Mouse (Mus musculus) gastrocnemius, postnatal 10 days (tissue): ENCODE measurements at regions not wholly inside any gene's neighbourhood (a gene's known extent, or its start where the extent isn't known, plus 50 kb on each side); places are given as distances from the start of the nearest gene placed in this dataset.
A peak's percentile ranks its signal among the peaks of the same experiment; 100 is the strongest.
"Not testable (repeated sequence)": the region's sequence is repeated elsewhere in the genome, so short reads cannot be mapped to it uniquely, and the experiment has no call there.

Experiments used
- DNase-seq: peaks from one replicate; pipeline ENCODE4 v3.0.0; 2021; ENCODE audit warnings: mixed read lengths

DNA sequence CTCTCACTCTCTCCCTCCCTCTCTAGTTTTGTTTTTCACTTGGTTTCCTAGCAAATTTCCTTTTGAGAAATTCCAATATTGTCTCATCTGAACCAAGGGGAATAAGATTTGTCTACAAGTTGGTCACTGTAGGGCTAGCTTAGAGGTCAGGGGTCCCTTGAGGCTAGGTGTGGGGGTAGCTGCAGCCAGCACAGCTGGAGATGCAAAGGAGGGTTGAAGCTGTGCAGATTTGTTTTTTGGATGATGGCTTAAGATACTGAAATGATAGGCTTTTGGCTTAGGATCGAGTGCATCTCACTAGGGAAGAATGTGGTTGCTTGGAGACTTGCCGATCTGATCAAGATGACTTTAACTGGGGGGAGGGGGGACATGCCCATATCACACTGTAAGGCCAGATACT, 88.3 kb upstream of the Tmem28 start:
- DNase-seq, result peak; percentile 10

DNA sequence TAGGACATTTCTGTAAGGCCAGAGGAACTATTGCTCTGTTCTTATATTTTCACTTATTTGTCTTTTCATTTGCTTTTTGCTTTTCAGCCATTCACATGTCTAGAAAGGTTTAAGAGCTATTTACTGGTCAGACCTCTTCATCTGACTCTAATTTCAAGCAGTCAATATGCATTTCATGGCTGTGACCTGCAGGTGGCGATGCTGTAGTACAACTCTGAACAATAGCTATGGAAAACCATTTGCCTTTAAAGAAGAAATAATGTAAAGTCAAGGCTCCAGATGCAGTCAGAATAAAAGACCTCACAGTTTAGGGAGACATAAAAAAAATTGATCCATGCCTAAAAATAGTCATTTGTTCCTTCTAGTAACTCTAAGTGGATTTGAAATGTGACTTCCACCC, 95.7 kb upstream of the Tmem28 start:
- peak; percentile 8 for DNase-seq

DNA sequence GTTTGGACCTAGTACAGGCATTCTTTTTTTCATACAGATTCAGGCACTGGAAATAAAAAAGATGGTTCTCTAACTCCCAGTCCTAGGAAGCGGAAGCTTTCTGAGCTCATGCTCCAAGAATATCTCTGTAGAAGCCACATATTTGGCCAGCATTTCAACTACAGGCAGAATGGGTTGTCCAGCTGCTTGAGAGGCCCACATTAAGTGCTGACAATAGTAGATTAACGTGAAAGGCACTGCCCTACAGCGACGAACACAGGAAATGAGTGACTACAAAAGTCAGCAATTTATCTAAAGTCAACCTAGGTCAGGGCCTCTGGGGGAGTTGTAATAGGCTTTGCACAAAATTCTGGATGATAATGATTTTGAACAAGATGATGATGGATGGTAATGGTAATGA, 125.5 kb upstream of the Tmem28 start:
- no peak for DNase-seq

DNA sequence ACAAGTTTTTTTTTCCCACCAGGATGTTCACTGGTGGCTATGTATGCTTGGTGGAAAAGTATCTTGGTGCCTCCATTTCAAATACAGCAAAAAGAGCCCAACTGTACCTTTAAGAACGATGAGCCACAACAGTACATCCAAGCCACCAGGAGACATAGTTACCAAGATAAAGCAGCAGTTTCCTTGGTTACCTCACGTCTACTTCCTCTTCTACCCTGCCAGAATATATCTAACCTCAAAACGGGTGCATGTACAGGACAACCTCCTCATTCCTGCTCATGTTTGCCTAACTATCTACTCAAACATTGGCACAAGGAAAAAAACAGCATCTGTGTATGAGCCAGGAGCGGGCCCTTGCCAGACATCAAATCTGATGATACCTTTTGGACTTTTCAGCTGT, 129.8 kb upstream of the Tmem28 start:
- no peak for DNase-seq

DNA sequence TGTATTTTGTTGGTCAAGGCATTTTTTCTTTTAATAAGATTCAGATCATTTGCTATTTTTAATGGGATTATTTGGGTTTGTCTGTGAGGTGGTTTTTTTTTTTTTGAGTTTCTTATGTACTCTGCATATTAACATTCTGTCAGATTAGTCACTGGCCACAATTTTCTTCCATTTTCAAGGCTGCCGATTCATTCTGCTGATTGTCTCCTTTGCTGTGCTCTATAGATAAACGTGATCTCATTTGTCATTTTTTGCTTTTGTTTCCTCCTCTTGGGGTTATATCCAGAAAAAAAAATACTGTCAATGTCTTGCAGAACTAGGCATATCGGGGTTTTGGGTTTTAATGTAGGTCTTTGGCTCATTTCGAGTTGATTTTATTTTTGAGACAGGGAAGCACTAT, 131.1 kb upstream of the Tmem28 start:
- DNase-seq, result no peak

DNA sequence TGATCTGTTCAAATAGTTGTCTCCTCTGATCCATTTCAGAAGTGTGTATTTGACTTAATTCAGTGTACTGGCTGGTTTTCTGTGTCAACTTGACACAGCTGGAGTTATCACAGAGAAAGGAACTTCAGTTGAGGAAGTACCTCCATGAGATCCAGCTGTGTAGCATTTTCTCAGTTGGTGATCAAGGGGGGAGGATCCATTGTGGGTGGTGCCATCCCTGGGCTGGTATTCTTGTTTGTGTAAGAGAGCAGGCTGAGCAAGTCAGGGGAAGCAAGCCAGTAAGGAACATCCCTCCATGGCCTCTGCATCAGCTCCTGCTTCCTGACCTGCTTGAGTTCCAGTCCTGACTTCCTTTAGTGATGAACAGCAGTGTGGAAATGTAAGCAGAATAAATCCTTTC, 138.3 kb upstream of the Tmem28 start:
- not testable (repeated sequence) for DNase-seq

DNA sequence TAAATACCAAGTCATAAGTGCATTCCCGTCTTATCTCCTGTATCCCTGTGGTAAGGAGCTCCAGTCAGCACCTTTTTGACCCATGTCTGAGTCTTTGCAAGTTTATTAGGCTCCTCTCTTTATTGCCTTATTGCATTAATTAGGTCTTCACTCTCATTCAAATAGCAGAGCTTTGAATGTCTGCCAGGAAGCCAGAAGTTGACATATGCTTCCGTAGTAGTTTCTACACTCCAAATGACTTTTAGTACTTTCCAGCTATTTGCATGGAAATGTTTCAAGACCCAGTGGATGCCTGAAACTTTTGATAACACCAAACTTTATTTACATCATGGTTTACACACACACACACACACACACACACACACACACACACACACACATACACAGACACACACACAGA, 153.2 kb upstream of the Tmem28 start:
- no peak for DNase-seq

DNA sequence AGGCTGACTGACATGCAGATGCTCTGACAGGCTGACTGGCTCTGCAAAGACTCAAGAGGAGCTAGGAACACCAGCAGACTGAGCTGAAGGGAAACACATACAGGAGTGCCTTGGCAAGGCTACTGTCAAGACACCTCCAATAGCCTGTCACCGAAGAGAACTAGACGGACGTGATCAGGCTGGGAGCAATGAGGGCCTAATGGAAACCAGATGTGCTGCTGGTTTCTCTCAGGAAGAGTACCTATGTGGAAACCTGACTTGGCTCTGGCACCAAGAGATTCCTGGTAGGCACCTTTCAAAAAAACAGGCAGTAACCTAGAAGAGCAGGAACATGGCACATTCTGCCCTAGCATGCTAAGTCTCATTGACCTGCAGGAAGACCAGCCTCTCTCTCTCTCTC, 158.3 kb upstream of the Tmem28 start:
- DNase-seq, result no peak

DNA sequence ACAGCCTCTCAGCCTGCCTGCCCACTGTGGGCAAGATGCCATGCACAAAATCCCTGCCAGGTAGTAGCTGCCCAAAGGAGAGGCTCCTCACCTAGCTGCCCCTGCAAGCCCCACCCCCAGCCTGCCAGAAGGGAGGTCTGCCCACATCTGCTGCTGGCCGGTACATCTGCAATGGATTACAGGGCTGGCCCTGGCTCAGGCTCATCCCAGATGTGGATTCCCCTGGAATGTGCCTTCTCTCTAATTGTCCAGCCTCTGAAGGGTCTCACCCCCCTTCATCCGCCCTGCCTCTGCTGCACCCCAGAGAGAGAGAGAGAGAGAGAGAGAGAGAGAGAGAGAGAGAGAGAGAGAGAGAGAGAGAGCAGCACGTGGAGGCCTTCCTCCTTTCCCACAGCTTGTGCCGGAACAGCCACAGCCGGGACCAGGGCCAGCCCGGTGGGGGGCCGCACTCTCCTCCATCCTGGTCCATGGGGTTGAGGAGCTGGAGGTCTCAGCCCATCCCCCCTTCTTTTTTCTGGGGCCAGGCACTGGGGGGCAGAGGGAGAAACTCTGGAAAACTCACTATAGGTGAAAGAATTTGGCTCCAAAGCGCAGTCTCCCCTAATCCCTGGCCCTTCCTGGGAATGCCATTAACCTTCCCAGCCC, 161.2 kb upstream of the Tmem28 start:
- DNase-seq, result peak; percentile 16

DNA sequence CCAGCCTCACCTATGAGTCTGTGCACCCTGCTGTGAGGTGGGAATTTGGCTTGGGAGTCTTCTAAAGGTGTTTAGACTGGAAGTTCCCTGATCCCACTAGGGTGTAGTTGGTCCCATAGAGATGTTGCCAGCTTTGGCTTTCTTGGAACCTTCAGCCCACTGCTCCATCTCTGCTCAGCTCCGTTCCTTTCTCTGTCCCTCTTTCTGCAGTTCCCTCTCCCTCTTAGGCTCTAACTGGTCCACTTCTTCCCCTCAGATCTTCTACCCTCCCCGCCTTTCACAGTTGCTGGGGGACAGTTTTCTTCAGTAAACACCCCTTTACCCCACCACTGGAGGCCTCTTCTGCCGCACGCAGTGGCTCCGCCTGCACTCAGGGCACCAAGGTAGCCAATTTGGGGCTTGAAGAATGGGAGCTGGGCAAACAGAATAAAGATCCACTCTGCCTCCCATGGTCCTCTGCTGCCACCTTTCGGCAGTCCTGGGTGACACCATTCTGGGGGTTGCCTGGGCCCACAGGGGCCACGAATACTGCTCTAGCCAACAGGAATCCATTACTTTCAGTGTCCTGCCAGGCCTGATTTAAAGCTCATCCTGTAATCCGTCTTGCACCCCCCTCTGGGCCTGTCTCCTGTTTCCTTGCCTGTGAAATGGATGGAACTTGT, 162.9 kb upstream of the Tmem28 start:
- peak; percentile 73 for DNase-seq

DNA sequence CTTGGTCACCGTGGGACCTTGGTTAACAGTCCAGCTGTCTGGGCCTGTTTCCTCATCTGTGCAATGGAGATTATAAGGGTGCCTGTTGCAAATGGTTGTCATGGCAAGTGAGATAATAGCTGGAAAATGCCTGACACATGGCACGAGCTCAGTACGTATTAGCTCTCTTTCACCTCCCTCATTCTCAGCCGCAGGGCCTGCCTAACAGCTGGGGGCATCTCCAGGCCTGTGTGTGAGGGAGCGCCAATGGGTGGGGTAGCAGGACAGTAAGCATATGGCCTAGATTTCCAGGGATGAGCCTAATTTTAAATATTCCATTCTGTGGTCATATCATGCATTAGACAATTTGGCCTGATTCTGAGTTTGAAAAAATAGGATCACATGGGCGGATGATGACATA, 163.8 kb upstream of the Tmem28 start:
- DNase-seq, result no peak

DNA sequence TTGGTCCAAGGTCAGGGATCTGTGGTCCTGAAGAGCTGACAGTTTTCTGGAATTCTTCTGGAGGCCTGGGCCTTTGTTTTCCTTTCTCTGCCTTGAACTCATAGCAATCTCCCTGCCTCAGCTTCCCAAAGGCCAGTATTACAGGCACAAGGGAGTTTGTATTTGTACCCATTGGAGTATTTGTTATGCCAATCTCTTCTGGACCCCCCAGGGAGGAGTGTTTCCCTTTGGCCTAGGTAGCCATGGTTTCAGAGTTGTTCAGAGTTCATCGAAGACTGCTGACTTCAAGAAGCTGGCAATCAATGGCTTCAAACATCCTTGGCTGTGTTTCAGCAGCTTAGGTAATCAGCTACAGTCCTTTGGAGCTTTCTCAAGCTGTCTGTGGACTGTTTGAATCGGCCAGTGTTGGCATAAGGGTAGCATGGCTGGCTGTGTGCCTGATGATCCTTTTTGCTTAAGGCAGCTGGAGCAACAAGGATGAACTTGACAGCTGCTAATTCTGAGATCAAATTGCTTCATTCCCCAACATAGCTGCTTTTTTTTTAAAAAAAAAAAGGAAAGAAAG, 161.2 kb upstream of the Pja1 start:
- DNase-seq, result no peak

DNA sequence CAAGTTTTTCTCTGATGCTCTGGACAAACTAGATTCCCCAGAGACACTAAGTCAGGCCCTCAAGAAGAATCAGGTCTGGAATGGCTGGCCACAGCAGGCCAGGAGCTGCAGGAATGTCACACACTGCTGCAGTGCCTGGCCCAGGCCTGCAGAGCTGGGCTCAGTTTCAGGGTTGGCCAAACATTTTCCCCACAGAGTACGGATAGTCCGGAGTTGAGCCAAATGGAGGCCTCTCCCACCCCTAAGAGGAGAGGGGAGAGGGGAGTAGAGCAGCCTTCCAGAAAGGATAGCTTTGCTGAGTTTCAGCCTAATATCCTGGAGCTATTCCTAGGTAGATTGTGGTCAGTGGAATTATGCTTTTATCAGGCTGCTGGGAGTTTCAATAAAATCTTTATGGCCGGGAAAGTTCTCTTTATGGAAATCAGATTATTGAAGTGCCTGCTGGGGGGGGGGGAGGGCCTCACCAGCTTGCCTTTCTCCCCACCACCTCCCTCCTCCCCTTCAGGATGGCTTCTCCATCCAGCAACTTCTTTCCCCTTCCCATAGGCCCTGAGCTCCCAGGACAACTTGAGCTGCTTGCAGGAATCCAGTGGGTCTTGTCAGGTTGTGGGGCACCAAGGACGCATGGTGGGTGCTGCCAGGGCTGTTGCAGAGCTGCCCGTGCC, 153.6 kb upstream of the Pja1 start:
- DNase-seq, result no peak

DNA sequence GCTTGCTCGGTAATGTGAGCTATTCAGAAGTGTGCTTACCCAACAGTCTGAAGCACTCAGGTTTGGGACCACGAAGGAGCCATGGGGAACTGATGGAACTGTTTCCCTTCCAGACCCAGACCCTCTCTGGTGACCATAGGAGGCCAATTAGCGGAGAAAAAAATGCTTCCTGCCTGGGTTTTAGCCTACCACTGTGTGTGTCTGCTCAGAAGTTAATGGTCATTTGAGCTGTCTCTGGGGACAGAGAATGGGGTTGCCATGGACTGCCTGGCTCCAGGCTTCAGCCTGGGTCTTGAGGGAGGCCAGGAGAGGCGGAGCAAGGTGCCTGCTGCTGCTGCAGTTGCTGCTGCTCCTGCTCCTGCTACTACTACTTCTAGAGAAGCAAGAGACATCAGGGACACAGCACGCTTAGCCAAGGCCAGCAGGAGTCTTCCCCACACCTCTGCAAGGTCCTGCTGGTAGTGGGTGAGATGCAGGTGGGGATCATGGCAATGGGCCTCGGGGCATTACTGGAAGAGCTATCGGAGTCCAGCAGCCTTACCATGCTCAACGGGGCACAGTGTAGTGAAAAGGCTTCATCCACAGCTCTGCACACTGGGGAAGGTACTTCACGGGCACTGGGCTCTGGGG, 141.2 kb upstream of the Pja1 start:
- no peak for DNase-seq

DNA sequence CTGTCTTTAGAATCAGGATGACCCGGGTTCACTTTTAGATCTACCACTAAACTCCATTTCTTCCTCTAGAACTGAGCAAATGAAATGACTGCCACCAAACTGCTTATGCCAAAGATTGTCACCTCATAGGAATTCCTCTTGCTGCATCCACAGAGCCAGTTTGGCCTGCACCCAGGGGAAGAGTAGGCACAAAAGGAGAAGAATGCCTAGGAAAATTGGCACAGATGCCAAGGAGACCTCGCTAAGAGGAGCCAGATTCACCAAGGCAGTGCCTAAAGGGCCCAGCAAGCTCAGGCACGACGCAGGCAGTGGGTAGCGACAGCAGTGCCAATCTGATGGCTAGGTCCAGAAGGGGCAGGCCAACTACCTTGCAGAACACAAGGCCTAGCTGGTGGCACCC, 139.0 kb upstream of the Pja1 start:
- no peak for DNase-seq

DNA sequence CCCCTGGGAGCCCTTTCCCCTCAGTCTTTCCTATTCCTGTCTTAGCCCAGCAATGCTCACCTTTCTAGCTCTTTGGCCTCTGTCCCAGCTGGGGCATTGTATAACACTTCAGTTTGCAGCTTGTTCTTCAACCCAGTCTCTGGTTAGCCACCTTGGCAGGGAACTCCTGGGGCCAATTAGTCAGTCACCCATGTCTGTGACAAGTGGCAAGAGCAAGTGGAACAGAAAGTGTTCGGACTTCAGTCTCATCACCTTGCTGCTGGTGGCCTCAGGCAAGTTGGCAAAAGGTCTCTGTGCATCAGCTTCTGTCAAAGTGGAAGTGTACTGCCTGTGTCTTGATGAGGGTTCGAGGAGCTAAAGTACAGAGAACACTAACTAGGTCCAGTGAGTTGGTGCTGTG, 138.5 kb upstream of the Pja1 start:
- DNase-seq, result no peak

DNA sequence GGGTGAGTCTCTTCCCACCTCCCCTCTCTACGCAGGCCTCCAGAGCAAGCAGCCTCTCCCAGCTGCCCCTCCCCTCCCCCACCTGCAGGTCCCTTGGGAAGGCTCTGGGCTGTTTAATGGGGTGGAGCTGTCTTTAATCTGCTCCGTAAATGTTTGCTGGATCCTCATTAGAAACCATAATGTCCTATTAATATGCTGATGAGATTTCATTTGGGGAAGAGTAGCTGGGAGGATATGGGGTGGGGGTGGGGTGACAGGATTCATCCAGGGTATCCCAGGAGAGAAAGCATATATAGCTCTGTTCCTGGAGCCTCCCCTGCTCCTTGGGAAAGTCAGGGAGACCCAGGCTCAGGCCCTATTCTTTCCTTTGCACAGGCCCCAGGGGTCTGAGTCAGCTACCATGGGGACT, 137.2 kb upstream of the Pja1 start:
- DNase-seq, result no peak

DNA sequence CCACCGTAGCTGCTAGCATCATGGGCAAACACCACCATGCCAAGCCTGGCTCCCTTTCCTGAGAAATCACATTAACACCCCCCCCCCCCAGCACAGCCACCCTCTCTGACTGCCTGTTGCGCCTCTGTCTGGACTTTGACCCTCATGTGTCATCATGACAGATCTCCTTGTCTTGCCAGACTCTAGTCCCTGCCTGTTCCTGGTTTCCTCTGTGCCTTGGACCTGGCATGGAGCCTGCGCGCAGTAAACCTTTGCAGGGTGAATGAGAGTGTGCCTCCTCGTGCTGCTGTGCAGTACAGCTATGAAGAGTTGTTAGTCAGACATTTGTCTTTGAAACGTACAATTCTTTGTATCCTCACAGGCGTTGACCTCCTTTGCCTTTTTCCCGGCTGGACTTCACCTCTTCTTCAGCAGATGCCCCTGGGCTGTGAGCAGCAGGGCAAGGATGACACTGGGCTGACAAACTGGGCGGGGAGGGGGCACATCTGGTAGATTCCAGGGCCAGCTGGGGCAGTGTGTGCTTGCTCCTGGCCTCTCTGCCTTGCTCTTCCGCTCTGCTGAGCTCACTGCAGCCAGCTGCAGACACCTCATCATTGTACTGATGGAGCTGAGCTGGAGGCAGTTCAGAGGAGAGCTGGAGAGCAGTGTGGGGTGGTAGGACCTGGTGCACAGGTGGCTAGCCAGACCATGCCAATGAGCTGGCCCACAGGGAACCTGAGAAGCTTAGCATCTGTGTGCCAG, 134.2 kb upstream of the Pja1 start:
- DNase-seq, result no peak

DNA sequence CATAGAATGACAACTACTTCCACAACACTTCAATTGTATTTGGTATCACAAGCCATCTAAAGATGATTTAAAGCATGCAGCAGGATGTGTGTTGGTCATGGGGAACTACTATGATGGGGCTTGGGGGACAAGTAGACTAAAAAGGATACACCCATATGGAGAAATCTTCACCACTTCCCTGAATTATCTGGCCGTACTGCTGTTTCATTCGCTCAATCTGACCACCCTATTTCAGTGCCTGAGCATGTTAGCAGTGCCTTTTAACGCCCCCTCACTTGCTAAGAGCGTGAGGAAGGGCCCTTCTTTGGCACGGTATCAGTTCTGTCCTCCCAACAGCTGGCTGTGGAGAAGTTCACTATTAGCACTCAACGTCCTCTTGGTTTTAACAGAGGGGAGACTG, 132.6 kb upstream of the Pja1 start:
- no peak for DNase-seq

DNA sequence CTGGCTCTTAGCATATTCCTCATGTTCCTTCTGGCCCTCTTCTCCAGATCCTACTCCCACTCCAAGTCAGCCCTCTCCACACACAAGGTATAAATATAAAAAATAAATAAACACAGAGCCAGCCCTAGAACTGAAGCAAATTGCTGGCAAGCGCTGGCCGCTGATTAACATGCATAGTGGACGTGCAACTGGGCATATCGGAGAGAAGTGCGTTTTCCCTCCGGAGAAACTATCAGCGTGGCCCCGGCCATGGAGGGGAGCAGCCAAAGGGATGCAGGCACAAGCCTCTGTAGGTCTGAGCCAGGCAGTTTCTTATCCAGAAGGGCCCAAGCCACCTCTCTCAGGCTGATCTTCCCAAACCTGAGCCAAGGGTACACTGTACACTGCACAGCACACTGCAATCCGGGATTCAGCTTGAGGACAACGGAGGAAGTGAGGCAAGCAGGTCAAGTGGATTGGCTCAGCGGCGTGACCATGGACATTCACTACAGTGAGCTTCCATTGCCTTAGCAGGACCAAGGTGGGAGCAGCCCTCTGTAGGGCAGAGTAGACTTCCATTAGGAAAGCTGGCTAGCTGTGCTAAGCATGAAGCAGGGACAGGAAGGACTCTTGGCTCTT, 131.3 kb upstream of the Pja1 start:
- no peak for DNase-seq

DNA sequence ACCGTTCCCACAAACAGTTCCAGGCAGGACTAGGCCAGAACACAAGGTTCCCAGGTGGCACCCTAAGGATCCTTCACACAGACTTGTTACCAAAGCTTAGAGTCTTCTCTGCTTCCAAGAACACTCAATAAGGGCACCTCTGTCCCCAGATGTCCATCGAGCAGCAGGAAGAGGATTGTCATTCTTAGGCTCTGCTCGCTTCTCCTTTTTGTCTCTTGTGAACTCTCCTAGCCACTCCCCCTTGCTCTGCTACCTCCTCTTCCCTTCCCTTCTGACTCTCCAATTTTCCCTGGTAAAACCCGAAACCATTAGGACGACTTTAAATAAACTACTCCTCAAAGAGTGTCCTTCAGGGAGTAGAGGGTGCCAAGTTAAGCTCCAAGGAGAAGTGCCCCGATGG, 124.4 kb upstream of the Pja1 start:
- DNase-seq, result no peak

DNA sequence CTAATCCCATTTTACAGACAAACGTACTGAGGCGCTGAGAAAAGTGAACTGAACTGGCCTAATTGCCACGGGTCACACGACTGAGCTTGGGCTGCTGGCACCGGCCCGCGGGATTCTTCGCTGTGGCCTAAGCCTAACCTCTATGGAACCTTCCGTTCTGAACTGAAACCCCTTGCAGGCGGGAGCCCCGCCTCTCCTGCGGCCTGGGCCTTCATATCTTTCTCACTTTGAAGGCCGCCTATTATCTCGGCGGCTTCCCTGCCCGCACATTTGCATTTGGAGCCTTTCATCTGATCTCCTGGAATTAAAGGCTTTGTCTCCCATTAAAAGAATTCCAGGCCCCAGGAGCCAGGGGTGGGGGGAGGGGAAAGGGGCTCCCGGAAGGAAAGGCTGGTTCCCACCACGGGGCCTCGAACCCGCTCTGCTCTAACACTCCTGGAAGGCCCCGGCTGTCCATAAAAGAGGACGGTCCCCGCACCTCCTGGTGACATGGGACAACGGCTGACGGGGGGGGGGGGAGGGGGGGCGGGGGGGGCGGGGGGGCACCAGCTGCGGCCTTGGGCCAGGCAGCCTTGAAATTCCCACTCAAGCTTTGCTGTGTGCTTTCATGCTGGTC, 122.9 kb upstream of the Pja1 start:
- DNase-seq, result no peak
